Mouse (Mus musculus): ENCODE data around the gene Nop53.

DNA sequence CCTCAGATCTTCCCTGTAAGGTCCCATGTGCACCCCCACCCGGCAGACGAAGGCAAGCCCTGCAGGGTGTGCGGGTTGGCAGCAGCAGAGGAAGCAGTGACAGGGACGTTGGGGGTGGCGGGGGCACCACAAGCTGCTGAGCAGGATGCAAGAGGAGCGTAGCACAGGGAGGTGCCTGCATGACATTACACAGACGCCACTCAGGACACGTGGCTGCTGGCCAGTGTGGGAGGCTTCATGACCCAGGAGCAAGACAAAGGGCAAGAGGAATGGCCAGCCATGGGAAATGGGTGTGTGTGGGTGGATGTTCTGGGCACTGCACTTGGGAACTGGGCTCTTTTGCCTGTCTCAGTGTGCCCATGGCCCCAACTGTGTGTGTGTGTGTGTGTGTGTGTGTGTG lies 34.4 kb upstream of the Nop53 start:
- TF ChIP-seq POLR2A (IDR thresholded peaks at IDR 0.05; ENCODE audit: low read depth, low read length) (no peak), CTCF (IDR thresholded peaks at IDR 0.05; ENCODE audit: extremely low read depth, insufficient read length, insufficient replicate concordance, low read depth, low read length) (no peak)

All from small intestine, adult 2 months (tissue).